Mouse (Mus musculus): ENCODE data around the gene Rtn1.

Rtn1 gene

GRCm38 (mm10) chr12:72373916-72374615, 34.8 kb downstream of the Rtn1 start:
- DNase-seq (ENCODE audit: low spot score), result no peak

- no peak for DNase-seq (ENCODE audit: low spot score)
These were observed 38.8 kb downstream of the Rtn1 start for GRCm38 (mm10) chr12:72370081-72370480.

- no peak for DNase-seq (ENCODE audit: low spot score)
These were observed 42.1 kb downstream of the Rtn1 start for GRCm38 (mm10) chr12:72366763-72367162.

- DNase-seq (ENCODE audit: low spot score), result no peak
These were observed 42.8 kb downstream of the Rtn1 start for GRCm38 (mm10) chr12:72366104-72366437.

- DNase-seq (ENCODE audit: low spot score), result no peak
These were observed 43.4 kb downstream of the Rtn1 start for GRCm38 (mm10) chr12:72365231-72366103.

- no peak for DNase-seq (ENCODE audit: low spot score)
These were observed 44.3 kb downstream of the Rtn1 start for GRCm38 (mm10) chr12:72364543-72364942.

- DNase-seq (ENCODE audit: low spot score), result no peak
These were observed 47.0 kb downstream of the Rtn1 start for GRCm38 (mm10) chr12:72361701-72362354.

GRCm38 (mm10) chr12:72360926-72361615, 47.8 kb downstream of the Rtn1 start:
- DNase-seq (ENCODE audit: low spot score), result no peak

GRCm38 (mm10) chr12:72359903-72360302, 49.0 kb downstream of the Rtn1 start:
- DNase-seq (ENCODE audit: low spot score), result no peak

GRCm38 (mm10) chr12:72357667-72358420, 51.0 kb downstream of the Rtn1 start:
- DNase-seq (ENCODE audit: low spot score), result no peak

GRCm38 (mm10) chr12:72354241-72354640, 54.6 kb downstream of the Rtn1 start:
- DNase-seq (ENCODE audit: low spot score), result no peak

- DNase-seq (ENCODE audit: low spot score), result no peak
These were observed 55.3 kb downstream of the Rtn1 start for GRCm38 (mm10) chr12:72353506-72353905.

GRCm38 (mm10) chr12:72348508-72348907, 60.3 kb downstream of the Rtn1 start:
- no peak for DNase-seq (ENCODE audit: low spot score)

- DNase-seq (ENCODE audit: low spot score), result no peak
These were observed 61.7 kb downstream of the Rtn1 start for GRCm38 (mm10) chr12:72347184-72347583.

GRCm38 (mm10) chr12:72343639-72344038, 65.2 kb downstream of the Rtn1 start:
- peak; percentile 29 for DNase-seq (ENCODE audit: low spot score)

GRCm38 (mm10) chr12:72336009-72336408, 72.8 kb downstream of the Rtn1 start:
- no peak for DNase-seq (ENCODE audit: low spot score)

- no peak for DNase-seq (ENCODE audit: low spot score)
These were observed 76.3 kb downstream of the Rtn1 start for GRCm38 (mm10) chr12:72332488-72333013.

GRCm38 (mm10) chr12:72331912-72332487, 76.9 kb downstream of the Rtn1 start:
- DNase-seq (ENCODE audit: low spot score), result no peak

- no peak for DNase-seq (ENCODE audit: low spot score)
These were observed 82.8 kb downstream of the Rtn1 start for GRCm38 (mm10) chr12:72326087-72326486.

- DNase-seq (ENCODE audit: low spot score), result no peak
These were observed 83.8 kb downstream of the Rtn1 start for GRCm38 (mm10) chr12:72325025-72325424.
